In genomic region chr2:27423596-27423995, GRCm38 (mm10) we compare ENCODE assay signal across 11 mouse cellular contexts. TPM values are rescaled to one million over a fixed set of nuclear protein-coding genes. Genes with fewer than 3 reads are reported as not detected.
DNase-seq lines count a peak whose midpoint lies in the region; ATAC-seq and TF ChIP-seq lines count a peak whose summit lies in the region.
"Had no signal": no experiment of that assay in that cellular context is flagged by ENCODE, and none has a peak within 500 bp of the region (broad histone marks: within the 10 kb centered on the region; RNA-seq: fewer than 3 reads in every experiment).

No protein-coding gene starts in this region.

- peak; percentile 78 for DNase-seq in lung, embryonic 14.5 days
- no peak for DNase-seq in lung, postnatal 10 days
- peak; percentile 49 for DNase-seq in heart, postnatal 4 days
- no peak for DNase-seq in urinary bladder, postnatal 36 days (ENCODE audit: low spot score in 2 of 2)
- DNase-seq in left cerebral cortex, adult 9 months (ENCODE audit: low spot score in 2 of 2), result no peak
- no peak for DNase-seq in right cerebral cortex, adult 2 months (ENCODE audit: low spot score in 2 of 2)
- DNase-seq: cerebellum, postnatal 14 days; thymus, adult 18-20 months had no signal

- no peaks in the 10 kb centered on the region for H3K9me3 ChIP-seq in lung, embryonic 14.5 days (ENCODE audit: low read depth, low read length)
- H3K9me3 ChIP-seq in lung, embryonic 16.5 days (ENCODE audit: control insufficient read depth, low read length), result no peaks in the 10 kb centered on the region
- no peaks in the 10 kb centered on the region for H3K9me3 ChIP-seq in stomach, embryonic 15.5 days

- H3K36me3 ChIP-seq in lung, embryonic 14.5 days (ENCODE audit: insufficient read depth), result no peaks in the 10 kb centered on the region
- H3K36me3 ChIP-seq in lung, embryonic 16.5 days (ENCODE audit: control insufficient read depth, insufficient read depth, low read length), result no peaks in the 10 kb centered on the region
- H3K36me3 ChIP-seq in stomach, embryonic 15.5 days, result no peaks in the 10 kb centered on the region

- peak overlapping the region; percentile 98 for H3K4me2 ChIP-seq in lung, embryonic 14.5 days
- H3K4me2 ChIP-seq in lung, embryonic 16.5 days (ENCODE audit: low read depth, low read length), result peak overlapping the region; percentile 98
- peak overlapping the region; percentile 98 for H3K4me2 ChIP-seq in stomach, embryonic 15.5 days

- no peak overlapping the region for H3K9ac ChIP-seq in lung, embryonic 14.5 days
- no peak overlapping the region for H3K9ac ChIP-seq in lung, embryonic 16.5 days (ENCODE audit: low read length)
- H3K9ac ChIP-seq in stomach, embryonic 15.5 days, result no peak overlapping the region

- TF ChIP-seq CTCF in lung, embryonic 14.5 days (IDR thresholded peaks at IDR 0.05; ENCODE audit: low read depth), result no peak

- H3K27ac ChIP-seq in lung, embryonic 14.5 days (ENCODE audit: low read depth), result no peak overlapping the region
- peak overlapping the region; percentile 30 for H3K27ac ChIP-seq in lung, embryonic 16.5 days (ENCODE audit: low read length)
- peak overlapping the region; percentile 31 for H3K27ac ChIP-seq in stomach, embryonic 15.5 days

- WGBS in lung, embryonic 14.5 days, result 44% methylated on average over 7 of the region's 7 CpGs
- 36% methylated on average over 7 of the region's 7 CpGs for WGBS in lung, embryonic 16.5 days
- 58% methylated on average over 7 of the region's 7 CpGs for WGBS in stomach, embryonic 15.5 days

- 0 out of 2 replicates have a peak overlapping the region, but pooled peaks have one; percentile 12 for H3K4me3 ChIP-seq in lung, embryonic 14.5 days (ENCODE audit: low read depth, low read length)
- no peak overlapping the region for H3K4me3 ChIP-seq in lung, embryonic 16.5 days (ENCODE audit: low read length)
- H3K4me3 ChIP-seq in stomach, embryonic 15.5 days (replicated peaks), result no peak overlapping the region

- peaks cover 29% of the 10 kb centered on the region for H3K4me1 ChIP-seq in lung, embryonic 14.5 days (ENCODE audit: insufficient read depth)
- peaks cover 68% of the 10 kb centered on the region for H3K4me1 ChIP-seq in lung, embryonic 16.5 days (replicated peaks; ENCODE audit: control insufficient read depth, insufficient read depth, low read length)
- peaks cover 64% of the 10 kb centered on the region for H3K4me1 ChIP-seq in stomach, embryonic 15.5 days

- no peaks in the 10 kb centered on the region for H3K27me3 ChIP-seq in lung, embryonic 14.5 days (ENCODE audit: insufficient read depth, low read length)
- no peaks in the 10 kb centered on the region for H3K27me3 ChIP-seq in lung, embryonic 16.5 days (ENCODE audit: control insufficient read depth, insufficient read depth, low read depth, low read length)
- H3K27me3 ChIP-seq in stomach, embryonic 15.5 days (replicated peaks), result no peaks in the 10 kb centered on the region

- ATAC-seq in lung, embryonic 14.5 days (ENCODE audit: insufficient read depth), result peak; percentile 5; the same call in 1 of the 2 replicates
- peak; percentile 14; the same call in 1 of the 2 replicates for ATAC-seq in lung, embryonic 16.5 days (ENCODE audit: low read depth)
- no peak for ATAC-seq in stomach, embryonic 15.5 days (ENCODE audit: insufficient read depth, low FRiP score, low read depth)
- ATAC-seq: intestine, postnatal 0 days had no signal

RNA-seq across cellular contexts. Expression of gene Vav2, which starts 3.2 kb away (rescaled TPM):
- 8.6 and 8.8 TPM in 2 replicates for polyA plus RNA-seq in lung, embryonic 14.5 days (2014; fragmentation: Nextera tagmentation; extraction: Ambion mirVana)
- 10 to 100 TPM; 13.3 to 14.8 TPM for total RNA-seq in heart, postnatal 4 days (2021)
- 8.6 and 8.7 TPM in 2 replicates for polyA plus RNA-seq in lung, embryonic 16.5 days (2015; fragmentation: Nextera tagmentation; extraction: Ambion mirVana)
- 7.0 and 7.8 TPM in 2 replicates for polyA plus RNA-seq in stomach, embryonic 15.5 days (2015; fragmentation: Nextera tagmentation; extraction: Ambion mirVana)

RNA-seq across cellular contexts. Expression of gene Brd3os, which starts 18.5 kb away (rescaled TPM):
- polyA plus RNA-seq in lung, embryonic 14.5 days (2014; fragmentation: Nextera tagmentation; extraction: Ambion mirVana), result 7.0 and 8.1 TPM in 2 replicates
- total RNA-seq in heart, postnatal 4 days (2021), result 1 to 10 TPM in 1 of 2 experiments, under 1 TPM in 1; 0.90 to 1.1 TPM
- polyA plus RNA-seq in lung, embryonic 16.5 days (2015; fragmentation: Nextera tagmentation; extraction: Ambion mirVana), result 7.6 and 7.9 TPM in 2 replicates
- polyA plus RNA-seq in stomach, embryonic 15.5 days (2015; fragmentation: Nextera tagmentation; extraction: Ambion mirVana), result 7.1 and 7.2 TPM in 2 replicates

Comparison
In these comparisons a context has a peak if more than half of its experiments do, and no peak if none do; other contexts are left out.
1. DNase-seq: peak in lung, embryonic 14.5 days (single experiment) and heart, postnatal 4 days (single experiment); none in lung, postnatal 10 days (single experiment), urinary bladder, postnatal 36 days (0 of 2), left cerebral cortex, adult 9 months (0 of 2) and right cerebral cortex, adult 2 months (0 of 2).
2. Peak in every context shown above with its lines, with median percentiles within 50 percentile points of each other: H3K4me2 ChIP-seq.